Mouse (Mus musculus) forebrain, postnatal 0 days (tissue): Measurements from ENCODE around the gene Pard3. TPM values are rescaled to one million over a fixed set of nuclear protein-coding genes. Genes with fewer than 3 reads are reported as not detected.

ENCODE experiments used
- ATAC-seq: fragments of 200-750 bp; cut with Nextera tagmentation; 2 replicates; pipeline ENCODE4 v1.8.0; 2017; ENCODE audit warnings: mild to moderate bottlenecking, moderate library complexity
- DNase-seq: peaks from one replicate; pipeline ENCODE4 v3.0.0-alpha.2; 2015
- H3K27ac ChIP-seq: fragments of 300-500 bp; sonication (generic); 2 replicates; pipeline ENCODE4 v1.5.1; 2014; ENCODE audit warnings: low read depth, mild to moderate bottlenecking, antibody characterized with exemption, low read length, moderate library complexity, mixed read lengths
- H3K27me3 ChIP-seq: fragments of 300-500 bp; sonication (generic); 2 replicates; pipeline ENCODE4 v1.6.1; 2014; ENCODE audit warnings: mild to moderate bottlenecking, low read length, mixed read lengths; ENCODE audit not compliant: insufficient read depth
- H3K36me3 ChIP-seq: fragments of 300-500 bp; sonication (generic); 2 replicates; pipeline ENCODE4 v1.6.1; 2014; ENCODE audit warnings: mild to moderate bottlenecking, moderate library complexity; ENCODE audit not compliant: insufficient read depth
- H3K4me1 ChIP-seq: fragments of 300-500 bp; sonication (generic); 2 replicates; pipeline ENCODE4 v1.6.1; 2014; ENCODE audit warnings: antibody characterized with exemption; ENCODE audit not compliant: insufficient read depth
- H3K4me2 ChIP-seq: fragments of 300-500 bp; sonication (generic); 2 replicates; pipeline ENCODE4 v1.6.1; 2014; ENCODE audit warnings: low read depth, mild to moderate bottlenecking, moderate library complexity
- H3K4me3 ChIP-seq: fragments of 300-500 bp; sonication (generic); 2 replicates; pipeline ENCODE4 v1.5.1; 2014; ENCODE audit warnings: low read depth, low read length, mixed read lengths
- H3K9ac ChIP-seq: fragments of 300-500 bp; sonication (generic); 2 replicates; pipeline ENCODE4 v1.6.1; 2014; ENCODE audit warnings: mild to moderate bottlenecking
- H3K9me3 ChIP-seq: fragments of 300-500 bp; sonication (generic); 2 replicates; pipeline ENCODE4 v1.6.1; 2016; ENCODE audit warnings: low read length
- CTCF ChIP-seq: sonication (generic); IDR thresholded peaks from 2 replicates; pipeline ENCODE4 v1.5.1; 2016; ENCODE audit warnings: antibody characterized with exemption, control low read depth, low read depth
- WGBS: fragments of 180-500 bp; shearing (Covaris S2); extraction: QIAGEN DNeasy Blood & Tissue Kit; methylation state at CpG from one replicate; pipeline ENCODE4 v1.1.7; 2014; 5-methylcytosine and 5-hydroxymethylcytosine counted together
- polyA plus RNA-seq: library from polyadenylated mRNA; unstranded; fragments of >200 nt; fragmentation: Nextera tagmentation; extraction: Ambion mirVana; gene quantifications from 2 replicates; pipeline ENCODE4 v1.2.1, GENCODE M21; 2015
- total RNA-seq: library from RNA; depleted of rRNA; stranded (reverse); fragments of >200 nt; gene quantifications from 2 replicates; pipeline ENCODE4 v1.2.3, GENCODE M21; 2014

Pard3 gene
- total and polyA plus RNA-seq, 2 experiments from 2014 or later = 11.4 to 31.0 TPM

- Histone ChIP-seq H3K4me3 (no peak overlapping the region), H3K36me3 (no peaks in the 10 kb centered on the region), H3K27me3 (no peaks in the 10 kb centered on the region), H3K27ac (no peak overlapping the region), H3K4me2 (no peak overlapping the region), H3K9me3 (no peaks in the 10 kb centered on the region), H3K4me1 (no peaks in the 10 kb centered on the region), H3K9ac (no peak overlapping the region)
- TF ChIP-seq CTCF = no peak
- 96% methylated on average over 10 of the region's 10 CpGs for WGBS
- DNase-seq = no peak
- no peak for ATAC-seq
Observed at GRCm38 (mm10) chr8:127287816-127288215, 224.1 kb downstream of the Pard3 start.

- no peak for ATAC-seq
- 92% methylated on average over 5 of the region's 5 CpGs for whole genome bisulfite sequencing
- Histone ChIP-seq H3K27me3 (no peaks in the 10 kb centered on the region), H3K36me3 (no peaks in the 10 kb centered on the region), H3K4me1 (no peaks in the 10 kb centered on the region), H3K4me3 (no peak overlapping the region), H3K9me3 (no peaks in the 10 kb centered on the region), H3K4me2 (no peak overlapping the region), H3K27ac (no peak overlapping the region), H3K9ac (no peak overlapping the region)
- no peak for TF ChIP-seq CTCF
- DNase-seq = no peak
Observed at GRCm38 (mm10) chr8:127292307-127292706, 228.6 kb downstream of the Pard3 start.

GRCm38 (mm10) chr8:127293025-127293729 is 229.5 kb downstream of the Pard3 start:
- ATAC-seq (no peak), DNase-seq (no peak)
- no peaks in the 10 kb centered on the region for H3K9me3 ChIP-seq
- H3K4me3 ChIP-seq = no peak overlapping the region
- 0 out of 2 replicates have a peak, but pooled peaks cover 2% of the 10 kb centered on the region for H3K4me1 ChIP-seq
- peak overlapping the region; percentile 35; the same call in 1 of the 2 replicates for H3K27ac ChIP-seq
- WGBS = 60% methylated on average over 6 of the region's 6 CpGs
- H3K27me3 ChIP-seq = no peaks in the 10 kb centered on the region
- no peak overlapping the region for H3K4me2 ChIP-seq
- no peaks in the 10 kb centered on the region for H3K36me3 ChIP-seq
- H3K9ac ChIP-seq = no peak overlapping the region
- no peak for TF ChIP-seq CTCF

- no peak overlapping the region for H3K9ac ChIP-seq
- no peaks in the 10 kb centered on the region for H3K9me3 ChIP-seq
- H3K27me3 ChIP-seq = no peaks in the 10 kb centered on the region
- DNase-seq (peak; percentile 39), ATAC-seq (no peak)
- H3K4me1 ChIP-seq = 0 out of 2 replicates have a peak, but pooled peaks cover 3% of the 10 kb centered on the region
- H3K4me2 ChIP-seq = no peak overlapping the region
- H3K27ac ChIP-seq = no peak overlapping the region
- WGBS = 50% methylated on average over 6 of the region's 6 CpGs
- no peaks in the 10 kb centered on the region for H3K36me3 ChIP-seq
- no peak for TF ChIP-seq CTCF
- H3K4me3 ChIP-seq = no peak overlapping the region
Observed at GRCm38 (mm10) chr8:127294061-127294460, 230.4 kb downstream of the Pard3 start.

- ATAC-seq (no peak), DNase-seq (no peak)
- no peaks in the 10 kb centered on the region for H3K27me3 ChIP-seq
- WGBS = 86% methylated on average over 13 of the region's 13 CpGs
- H3K4me2 ChIP-seq = no peak overlapping the region
- no peak overlapping the region for H3K9ac ChIP-seq
- 0 out of 2 replicates have a peak, but pooled peaks cover 3% of the 10 kb centered on the region for H3K4me1 ChIP-seq
- no peak overlapping the region for H3K4me3 ChIP-seq
- H3K36me3 ChIP-seq = no peaks in the 10 kb centered on the region
- 0 out of 2 replicates have a peak, but pooled peaks have one; percentile 17 for TF ChIP-seq CTCF
- no peak overlapping the region for H3K27ac ChIP-seq
- H3K9me3 ChIP-seq = no peaks in the 10 kb centered on the region
Observed at GRCm38 (mm10) chr8:127295848-127296247, 232.2 kb downstream of the Pard3 start.

GRCm38 (mm10) chr8:127300493-127300892 is 236.8 kb downstream of the Pard3 start:
- TF ChIP-seq CTCF = no peak
- Histone ChIP-seq H3K27ac (no peak overlapping the region), H3K27me3 (no peaks in the 10 kb centered on the region), H3K4me3 (no peak overlapping the region), H3K9ac (no peak overlapping the region), H3K4me1 (0 out of 2 replicates have a peak, but pooled peaks cover 3% of the 10 kb centered on the region), H3K4me2 (no peak overlapping the region), H3K9me3 (no peaks in the 10 kb centered on the region), H3K36me3 (no peaks in the 10 kb centered on the region)
- 86% methylated on average over 5 of the region's 5 CpGs for WGBS
- DNase-seq = no peak
- ATAC-seq = no peak

- H3K4me1 ChIP-seq = 0 out of 2 replicates have a peak, but pooled peaks cover 3% of the 10 kb centered on the region
- no peak overlapping the region for H3K4me3 ChIP-seq
- H3K27ac ChIP-seq = no peak overlapping the region
- DNase-seq = no peak
- 82% methylated on average over 6 of the region's 6 CpGs for WGBS
- no peak for TF ChIP-seq CTCF
- ATAC-seq = no peak
- no peak overlapping the region for H3K9ac ChIP-seq
- no peaks in the 10 kb centered on the region for H3K9me3 ChIP-seq
- no peaks in the 10 kb centered on the region for H3K27me3 ChIP-seq
- H3K36me3 ChIP-seq = no peaks in the 10 kb centered on the region
- H3K4me2 ChIP-seq = no peak overlapping the region
Observed at GRCm38 (mm10) chr8:127302847-127303445, 239.3 kb downstream of the Pard3 start.
